Mouse (Mus musculus): ENCODE data around the gene Gm20708. TPM values are rescaled to one million over a fixed set of nuclear protein-coding genes. Genes with fewer than 3 reads are reported as not detected.

Gene Gm20708
- polyA plus RNA-seq (2014; fragmentation: Nextera tagmentation; extraction: Ambion mirVana), result 0.16 TPM in 1 of 2 replicates, not detected in the other

DNA sequence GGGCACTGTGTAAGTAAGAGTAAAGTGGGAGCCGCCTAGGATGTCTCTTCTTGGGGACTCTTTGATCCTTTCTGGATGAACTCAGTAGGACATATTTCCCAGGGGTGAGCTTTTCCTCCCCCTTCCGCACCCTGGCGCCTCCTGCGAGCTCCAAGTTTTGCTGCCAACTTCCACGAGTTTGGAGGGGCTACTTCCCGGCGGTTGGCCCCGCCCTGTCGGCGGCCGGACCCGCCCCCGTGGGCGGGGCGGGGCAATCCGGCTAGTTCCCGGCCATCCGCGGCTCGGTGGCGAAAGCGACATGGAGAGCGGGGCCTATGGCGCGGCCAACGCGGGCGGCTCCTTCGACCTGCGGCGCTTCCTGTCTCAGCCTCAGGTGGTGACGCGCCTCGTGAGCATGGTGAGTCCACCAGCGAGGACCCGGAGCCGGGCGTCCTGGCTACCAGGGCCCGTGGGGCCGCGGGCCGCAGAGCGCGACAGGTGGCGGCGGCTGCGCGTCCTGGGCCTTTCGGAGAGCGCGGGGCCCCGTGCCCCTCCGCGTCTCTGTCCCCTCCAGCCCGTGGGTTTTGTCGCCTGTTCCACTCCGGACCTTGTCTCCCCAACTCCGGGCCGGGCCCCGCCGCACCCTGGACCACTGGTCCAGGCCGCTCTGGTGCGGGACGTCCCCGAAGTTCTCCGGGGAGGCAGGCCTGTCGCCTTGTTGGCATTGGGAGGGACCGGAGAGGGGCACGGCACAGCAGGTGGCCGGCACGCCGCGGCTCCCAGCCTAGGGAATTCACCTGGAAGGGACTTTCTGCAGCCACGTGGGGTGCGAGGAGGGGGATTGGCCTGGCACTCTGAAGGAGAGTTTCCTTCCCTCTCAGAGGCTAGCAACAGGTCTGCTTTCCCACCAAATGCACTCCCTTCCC lies at the start of gene Gm20708, which contains the start of gene Syngr2:
TSS of gene Gm20708 (plus strand) at position 262 of the 905 bp plus-strand sequence.
TSS of gene Syngr2 (plus strand) at position 262 of the 905 bp plus-strand sequence.
- DNase-seq (ENCODE audit: low spot score) (peak; percentile 83), ATAC-seq (ENCODE audit: insufficient number of reproducible peaks, low FRiP score, low TSS enrichment, low read depth) (peak; percentile 45; the same call in 1 of the 2 replicates)
- Histone ChIP-seq H3K4me1 (ENCODE audit: control insufficient read depth, insufficient read depth, low read length) (peaks cover 10% of the 10 kb centered on the region), H3K9me3 (ENCODE audit: control insufficient read depth, low read length) (no peaks in the 10 kb centered on the region), H3K36me3 (ENCODE audit: control insufficient read depth, insufficient read depth, low read length) (peaks cover 20% of the 10 kb centered on the region), H3K9ac (ENCODE audit: low read length) (peak within 1 kb of the TSS; percentile 43; the same call in 1 of the 2 replicates), H3K27ac (replicated peaks; ENCODE audit: low read depth, low read length) (no peak within 1 kb of the TSS), H3K27me3 (ENCODE audit: control insufficient read depth, insufficient read depth, low read length) (no peaks in the 10 kb centered on the region), H3K4me3 (ENCODE audit: low read depth, low read length) (peak within 1 kb of the TSS; percentile 62), H3K4me2 (ENCODE audit: low read depth, severe bottlenecking) (peak within 1 kb of the TSS; percentile 99)
- under 1% methylated on average over 73 of the region's 75 CpGs for WGBS

GRCm38 (mm10) chr11:117760374-117761119 lies 48.9 kb upstream of the Gm20708 start:
- no peak overlapping the region for H3K27ac ChIP-seq (replicated peaks; ENCODE audit: low read depth, low read length)
- no peak overlapping the region for H3K4me3 ChIP-seq (ENCODE audit: low read depth, low read length)
- no peak overlapping the region for H3K4me2 ChIP-seq (ENCODE audit: low read depth, severe bottlenecking)
- WGBS, result 94% methylated on average over 26 of the region's 26 CpGs
- peaks cover 40% of the 10 kb centered on the region for H3K36me3 ChIP-seq (ENCODE audit: control insufficient read depth, insufficient read depth, low read length)
- H3K9ac ChIP-seq (ENCODE audit: low read length), result no peak overlapping the region
- DNase-seq (ENCODE audit: low spot score), result no peak
- no peaks in the 10 kb centered on the region for H3K4me1 ChIP-seq (ENCODE audit: control insufficient read depth, insufficient read depth, low read length)
- no peak for ATAC-seq (ENCODE audit: insufficient number of reproducible peaks, low FRiP score, low TSS enrichment, low read depth)
- H3K9me3 ChIP-seq (ENCODE audit: control insufficient read depth, low read length), result no peaks in the 10 kb centered on the region
- no peaks in the 10 kb centered on the region for H3K27me3 ChIP-seq (ENCODE audit: control insufficient read depth, insufficient read depth, low read length)

GRCm38 (mm10) chr11:117761801-117762200 lies 47.7 kb upstream of the Gm20708 start:
- H3K4me3 ChIP-seq (ENCODE audit: low read depth, low read length), result no peak overlapping the region
- DNase-seq (ENCODE audit: low spot score) (no peak), ATAC-seq (ENCODE audit: insufficient number of reproducible peaks, low FRiP score, low TSS enrichment, low read depth) (no peak)
- H3K4me1 ChIP-seq (ENCODE audit: control insufficient read depth, insufficient read depth, low read length), result no peaks in the 10 kb centered on the region
- no peaks in the 10 kb centered on the region for H3K9me3 ChIP-seq (ENCODE audit: control insufficient read depth, low read length)
- WGBS, result 93% methylated on average over 13 of the region's 13 CpGs
- H3K9ac ChIP-seq (ENCODE audit: low read length), result no peak overlapping the region
- H3K4me2 ChIP-seq (ENCODE audit: low read depth, severe bottlenecking), result no peak overlapping the region
- peaks cover 32% of the 10 kb centered on the region for H3K36me3 ChIP-seq (ENCODE audit: control insufficient read depth, insufficient read depth, low read length)
- H3K27me3 ChIP-seq (ENCODE audit: control insufficient read depth, insufficient read depth, low read length), result no peaks in the 10 kb centered on the region
- no peak overlapping the region for H3K27ac ChIP-seq (replicated peaks; ENCODE audit: low read depth, low read length)

GRCm38 (mm10) chr11:117762246-117762645 lies 47.2 kb upstream of the Gm20708 start:
- Histone ChIP-seq H3K4me1 (ENCODE audit: control insufficient read depth, insufficient read depth, low read length) (no peaks in the 10 kb centered on the region), H3K4me3 (ENCODE audit: low read depth, low read length) (no peak overlapping the region), H3K4me2 (ENCODE audit: low read depth, severe bottlenecking) (no peak overlapping the region), H3K27me3 (ENCODE audit: control insufficient read depth, insufficient read depth, low read length) (no peaks in the 10 kb centered on the region), H3K27ac (replicated peaks; ENCODE audit: low read depth, low read length) (no peak overlapping the region), H3K9ac (ENCODE audit: low read length) (no peak overlapping the region), H3K36me3 (ENCODE audit: control insufficient read depth, insufficient read depth, low read length) (peaks cover 32% of the 10 kb centered on the region), H3K9me3 (ENCODE audit: control insufficient read depth, low read length) (no peaks in the 10 kb centered on the region)
- DNase-seq (ENCODE audit: low spot score) (no peak), ATAC-seq (ENCODE audit: insufficient number of reproducible peaks, low FRiP score, low TSS enrichment, low read depth) (no peak)
- WGBS, result 91% methylated on average over 12 of the region's 12 CpGs

GRCm38 (mm10) chr11:117764319-117764718 lies 45.1 kb upstream of the Gm20708 start:
- no peak overlapping the region for H3K27ac ChIP-seq (replicated peaks; ENCODE audit: low read depth, low read length)
- no peaks in the 10 kb centered on the region for H3K27me3 ChIP-seq (ENCODE audit: control insufficient read depth, insufficient read depth, low read length)
- DNase-seq (ENCODE audit: low spot score) (no peak), ATAC-seq (ENCODE audit: insufficient number of reproducible peaks, low FRiP score, low TSS enrichment, low read depth) (no peak)
- 91% methylated on average over 9 of the region's 9 CpGs for WGBS
- no peak overlapping the region for H3K4me3 ChIP-seq (ENCODE audit: low read depth, low read length)
- no peak overlapping the region for H3K9ac ChIP-seq (ENCODE audit: low read length)
- no peaks in the 10 kb centered on the region for H3K4me1 ChIP-seq (ENCODE audit: control insufficient read depth, insufficient read depth, low read length)
- H3K9me3 ChIP-seq (ENCODE audit: control insufficient read depth, low read length), result no peaks in the 10 kb centered on the region
- peaks cover 24% of the 10 kb centered on the region for H3K36me3 ChIP-seq (ENCODE audit: control insufficient read depth, insufficient read depth, low read length)
- no peak overlapping the region; the same call in 1 of the 2 replicates for H3K4me2 ChIP-seq (ENCODE audit: low read depth, severe bottlenecking)

GRCm38 (mm10) chr11:117765361-117765760 lies 44.1 kb upstream of the Gm20708 start:
- no peak overlapping the region for H3K4me2 ChIP-seq (ENCODE audit: low read depth, severe bottlenecking)
- WGBS, result 88% methylated on average over 5 of the region's 5 CpGs
- ATAC-seq (ENCODE audit: insufficient number of reproducible peaks, low FRiP score, low TSS enrichment, low read depth), result no peak

DNA sequence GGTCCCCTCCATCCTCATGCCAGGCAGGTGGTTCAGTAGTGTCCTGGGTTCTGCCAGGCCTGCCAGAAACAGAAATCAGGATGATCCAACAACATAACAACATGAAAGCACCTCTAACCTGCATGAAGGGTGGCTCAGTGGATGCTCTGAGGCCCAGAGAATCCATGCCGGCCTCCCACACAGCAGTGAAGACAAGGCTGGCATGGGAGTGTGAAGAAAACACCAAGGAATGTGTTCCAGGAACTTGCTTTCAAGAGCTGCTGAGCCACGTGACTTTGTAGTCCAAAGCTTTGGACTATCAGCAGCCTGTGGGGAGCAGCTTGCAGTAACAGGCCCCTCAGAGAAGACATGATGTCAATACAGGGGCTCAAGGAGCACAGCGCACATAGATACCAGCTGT lies 43.2 kb upstream of the Gm20708 start:
- WGBS, result 93% methylated on average over 3 of the region's 3 CpGs
- H3K4me2 ChIP-seq (ENCODE audit: low read depth, severe bottlenecking), result no peak overlapping the region
- H3K4me1 ChIP-seq (ENCODE audit: control insufficient read depth, insufficient read depth, low read length), result no peaks in the 10 kb centered on the region
- no peak overlapping the region for H3K27ac ChIP-seq (replicated peaks; ENCODE audit: low read depth, low read length)
- H3K27me3 ChIP-seq (ENCODE audit: control insufficient read depth, insufficient read depth, low read length), result no peaks in the 10 kb centered on the region
- H3K9me3 ChIP-seq (ENCODE audit: control insufficient read depth, low read length), result no peaks in the 10 kb centered on the region
- no peak overlapping the region for H3K4me3 ChIP-seq (ENCODE audit: low read depth, low read length)
- H3K36me3 ChIP-seq (ENCODE audit: control insufficient read depth, insufficient read depth, low read length), result peaks cover 11% of the 10 kb centered on the region
- no peak for DNase-seq (ENCODE audit: low spot score)
- ATAC-seq (ENCODE audit: insufficient number of reproducible peaks, low FRiP score, low TSS enrichment, low read depth), result no peak
- H3K9ac ChIP-seq (ENCODE audit: low read length), result no peak overlapping the region; the same call in 1 of the 2 replicates

More at GRCm38 (mm10) chr11:117765361-117765760, 44.1 kb upstream of the Gm20708 start:
- DNase-seq (ENCODE audit: low spot score), result no peak
- no peaks in the 10 kb centered on the region for H3K27me3 ChIP-seq (ENCODE audit: control insufficient read depth, insufficient read depth, low read length)
- no peaks in the 10 kb centered on the region for H3K4me1 ChIP-seq (ENCODE audit: control insufficient read depth, insufficient read depth, low read length)
- H3K9ac ChIP-seq (ENCODE audit: low read length), result no peak overlapping the region
- H3K9me3 ChIP-seq (ENCODE audit: control insufficient read depth, low read length), result no peaks in the 10 kb centered on the region
- no peak overlapping the region for H3K27ac ChIP-seq (replicated peaks; ENCODE audit: low read depth, low read length)
- H3K4me3 ChIP-seq (ENCODE audit: low read depth, low read length), result no peak overlapping the region
- peaks cover 16% of the 10 kb centered on the region for H3K36me3 ChIP-seq (ENCODE audit: control insufficient read depth, insufficient read depth, low read length)

Measured in limb, embryonic 11.5 days (tissue).